Mouse (Mus musculus): ENCODE measurements at regions not wholly inside any gene's neighbourhood (a gene's known extent, or its start where the extent isn't known, plus 50 kb on each side); places are given as distances from the start of the nearest gene placed in this dataset.

- Histone ChIP-seq H3K27me3 (ENCODE audit: insufficient read depth, low read length) (no peaks in the 10 kb centered on the region), H3K4me1 (replicated peaks; ENCODE audit: low read depth, low read length) (no peaks in the 10 kb centered on the region)
- TF ChIP-seq NANOG (IDR thresholded peaks at IDR 0.05; ENCODE audit: borderline replicate concordance, low read length), result no peak
Measured at GRCm38 (mm10) chr1:61233476-61234297, 256.0 kb downstream of the Icos start.

GRCm38 (mm10) chr1:61234298-61234682 lies 256.6 kb downstream of the Icos start:
- no peak for TF ChIP-seq NANOG (IDR thresholded peaks at IDR 0.05; ENCODE audit: borderline replicate concordance, low read length)
- TF ChIP-seq CTCF (conservative IDR thresholded peaks at IDR 0.05; ENCODE audit: low read length), result no peak
- TF ChIP-seq POU5F1 (IDR thresholded peaks at IDR 0.05; ENCODE audit: borderline replicate concordance, low read length), result no peak
- H3K27me3 ChIP-seq (ENCODE audit: insufficient read depth, low read length), result no peaks in the 10 kb centered on the region
- no peaks in the 10 kb centered on the region for H3K36me3 ChIP-seq (ENCODE audit: insufficient read depth, low read length)
- no peaks in the 10 kb centered on the region for H3K4me1 ChIP-seq (replicated peaks; ENCODE audit: low read depth, low read length)
- H3K9me3 ChIP-seq (ENCODE audit: low read length), result no peaks in the 10 kb centered on the region
- no peak overlapping the region for H3K4me3 ChIP-seq (replicated peaks; ENCODE audit: low read length)

More at GRCm38 (mm10) chr1:61233476-61234297, 256.0 kb downstream of the Icos start:
- Histone ChIP-seq H3K9me3 (ENCODE audit: low read length) (no peaks in the 10 kb centered on the region), H3K36me3 (ENCODE audit: insufficient read depth, low read length) (no peaks in the 10 kb centered on the region), H3K4me3 (replicated peaks; ENCODE audit: low read length) (no peak overlapping the region)

GRCm38 (mm10) chr1:61236511-61236910 lies 258.8 kb downstream of the Icos start:
- H3K9me3 ChIP-seq (ENCODE audit: low read length), result no peaks in the 10 kb centered on the region
- H3K4me1 ChIP-seq (replicated peaks; ENCODE audit: low read depth, low read length), result no peaks in the 10 kb centered on the region
- no peak overlapping the region for H3K4me3 ChIP-seq (replicated peaks; ENCODE audit: low read length)
- H3K27me3 ChIP-seq (ENCODE audit: insufficient read depth, low read length), result no peaks in the 10 kb centered on the region
- no peaks in the 10 kb centered on the region for H3K36me3 ChIP-seq (ENCODE audit: insufficient read depth, low read length)
- TF ChIP-seq NANOG (IDR thresholded peaks at IDR 0.05; ENCODE audit: borderline replicate concordance, low read length) (no peak), POU5F1 (IDR thresholded peaks at IDR 0.05; ENCODE audit: borderline replicate concordance, low read length) (no peak), CTCF (conservative IDR thresholded peaks at IDR 0.05; ENCODE audit: low read length) (no peak)

- H3K4me1 ChIP-seq (replicated peaks; ENCODE audit: low read depth, low read length), result no peaks in the 10 kb centered on the region
- no peak for TF ChIP-seq NANOG (IDR thresholded peaks at IDR 0.05; ENCODE audit: borderline replicate concordance, low read length)
- TF ChIP-seq CTCF (conservative IDR thresholded peaks at IDR 0.05; ENCODE audit: low read length), result no peak
- no peak for TF ChIP-seq POU5F1 (IDR thresholded peaks at IDR 0.05; ENCODE audit: borderline replicate concordance, low read length)
- no peaks in the 10 kb centered on the region for H3K36me3 ChIP-seq (ENCODE audit: insufficient read depth, low read length)
- no peaks in the 10 kb centered on the region for H3K27me3 ChIP-seq (ENCODE audit: insufficient read depth, low read length)
- H3K4me3 ChIP-seq (replicated peaks; ENCODE audit: low read length), result no peak overlapping the region
- no peaks in the 10 kb centered on the region for H3K9me3 ChIP-seq (ENCODE audit: low read length)
Measured at GRCm38 (mm10) chr1:61238668-61239067, 260.9 kb downstream of the Icos start.

- H3K36me3 ChIP-seq (ENCODE audit: insufficient read depth, low read length), result no peaks in the 10 kb centered on the region
- H3K4me3 ChIP-seq (replicated peaks; ENCODE audit: low read length), result no peak overlapping the region
- H3K4me1 ChIP-seq (replicated peaks; ENCODE audit: low read depth, low read length), result no peaks in the 10 kb centered on the region
- TF ChIP-seq CTCF (conservative IDR thresholded peaks at IDR 0.05; ENCODE audit: low read length), result no peak
- no peak for TF ChIP-seq NANOG (IDR thresholded peaks at IDR 0.05; ENCODE audit: borderline replicate concordance, low read length)
- TF ChIP-seq POU5F1 (IDR thresholded peaks at IDR 0.05; ENCODE audit: borderline replicate concordance, low read length), result no peak
- H3K9me3 ChIP-seq (ENCODE audit: low read length), result no peaks in the 10 kb centered on the region
- no peaks in the 10 kb centered on the region for H3K27me3 ChIP-seq (ENCODE audit: insufficient read depth, low read length)
Measured at GRCm38 (mm10) chr1:61257561-61257960, 279.8 kb downstream of the Icos start.

- TF ChIP-seq POU5F1 (IDR thresholded peaks at IDR 0.05; ENCODE audit: borderline replicate concordance, low read length) (no peak), CTCF (conservative IDR thresholded peaks at IDR 0.05; ENCODE audit: low read length) (no peak), NANOG (IDR thresholded peaks at IDR 0.05; ENCODE audit: borderline replicate concordance, low read length) (no peak)
- H3K4me3 ChIP-seq (replicated peaks; ENCODE audit: low read length), result no peak overlapping the region
- no peaks in the 10 kb centered on the region for H3K36me3 ChIP-seq (ENCODE audit: insufficient read depth, low read length)
Measured at GRCm38 (mm10) chr1:61263466-61263865, 285.7 kb downstream of the Icos start.

GRCm38 (mm10) chr1:61265706-61266127 lies 288.0 kb downstream of the Icos start:
- TF ChIP-seq CTCF (conservative IDR thresholded peaks at IDR 0.05; ENCODE audit: low read length), result no peak
- TF ChIP-seq POU5F1 (IDR thresholded peaks at IDR 0.05; ENCODE audit: borderline replicate concordance, low read length), result no peak
- TF ChIP-seq NANOG (IDR thresholded peaks at IDR 0.05; ENCODE audit: borderline replicate concordance, low read length), result no peak
- no peaks in the 10 kb centered on the region for H3K9me3 ChIP-seq (ENCODE audit: low read length)
- no peaks in the 10 kb centered on the region for H3K4me1 ChIP-seq (replicated peaks; ENCODE audit: low read depth, low read length)
- no peak overlapping the region for H3K4me3 ChIP-seq (replicated peaks; ENCODE audit: low read length)
- no peaks in the 10 kb centered on the region for H3K27me3 ChIP-seq (ENCODE audit: insufficient read depth, low read length)
- no peaks in the 10 kb centered on the region for H3K36me3 ChIP-seq (ENCODE audit: insufficient read depth, low read length)

More at GRCm38 (mm10) chr1:61263466-61263865, 285.7 kb downstream of the Icos start:
- no peaks in the 10 kb centered on the region for H3K27me3 ChIP-seq (ENCODE audit: insufficient read depth, low read length)
- no peaks in the 10 kb centered on the region for H3K9me3 ChIP-seq (ENCODE audit: low read length)
- no peaks in the 10 kb centered on the region for H3K4me1 ChIP-seq (replicated peaks; ENCODE audit: low read depth, low read length)

- H3K36me3 ChIP-seq (ENCODE audit: insufficient read depth, low read length), result no peaks in the 10 kb centered on the region
- H3K4me1 ChIP-seq (replicated peaks; ENCODE audit: low read depth, low read length), result no peaks in the 10 kb centered on the region
- no peaks in the 10 kb centered on the region for H3K27me3 ChIP-seq (ENCODE audit: insufficient read depth, low read length)
- no peaks in the 10 kb centered on the region for H3K9me3 ChIP-seq (ENCODE audit: low read length)
- H3K4me3 ChIP-seq (replicated peaks; ENCODE audit: low read length), result no peak overlapping the region
- no peak for TF ChIP-seq CTCF (conservative IDR thresholded peaks at IDR 0.05; ENCODE audit: low read length)
- no peak for TF ChIP-seq NANOG (IDR thresholded peaks at IDR 0.05; ENCODE audit: borderline replicate concordance, low read length)
- no peak for TF ChIP-seq POU5F1 (IDR thresholded peaks at IDR 0.05; ENCODE audit: borderline replicate concordance, low read length)
Measured at GRCm38 (mm10) chr1:61273843-61274242, 296.1 kb downstream of the Icos start.

GRCm38 (mm10) chr1:61274244-61274643 lies 296.5 kb downstream of the Icos start:
- no peaks in the 10 kb centered on the region for H3K9me3 ChIP-seq (ENCODE audit: low read length)
- no peaks in the 10 kb centered on the region for H3K4me1 ChIP-seq (replicated peaks; ENCODE audit: low read depth, low read length)
- no peak overlapping the region for H3K4me3 ChIP-seq (replicated peaks; ENCODE audit: low read length)
- H3K36me3 ChIP-seq (ENCODE audit: insufficient read depth, low read length), result no peaks in the 10 kb centered on the region
- no peaks in the 10 kb centered on the region for H3K27me3 ChIP-seq (ENCODE audit: insufficient read depth, low read length)
- TF ChIP-seq POU5F1 (IDR thresholded peaks at IDR 0.05; ENCODE audit: borderline replicate concordance, low read length) (no peak), CTCF (conservative IDR thresholded peaks at IDR 0.05; ENCODE audit: low read length) (no peak), NANOG (IDR thresholded peaks at IDR 0.05; ENCODE audit: borderline replicate concordance, low read length) (no peak)
